Mouse (Mus musculus) megakaryocyte-erythroid progenitor cell, adult 5-6 weeks (primary cell): ENCODE data around the gene P2rx7. TPM values are rescaled to one million over a fixed set of nuclear protein-coding genes. Genes with fewer than 3 reads are reported as not detected.
"Not testable (repeated sequence)": the region's sequence is repeated elsewhere in the genome, so short reads cannot be mapped to it uniquely, and the experiment has no call there.

Experiments
- ATAC-seq: replicated peaks from 2 replicates; pipeline ENCODE4 v1.8.0; 2016; ENCODE audit warnings: mild to moderate bottlenecking, inconsistent platforms; ENCODE audit not compliant: severe bottlenecking, poor library complexity, low FRiP score, low TSS enrichment
- total RNA-seq, 2 experiments: library from RNA; stranded (forward) in 1 of 2; stranded (reverse) in 1 of 2; fragments of 200-1000, 215-1000 nt in 1 of 2; fragments of >200 nt in 1 of 2; fragmentation: Nextera tagmentation in 1 of 2; gene quantifications; 2 replicates each; pipeline ENCODE4 v1.2.3; 2014 to 2017

P2rx7 gene
- total RNA-seq, 2 experiments from 2014 or later: 1.2 to 2.9 TPM

GRCm38 (mm10) chr5:122644111-122644607 lies 448 bp downstream of the P2rx7 start:
- ATAC-seq: peak; percentile 85

- peak; percentile 31; the same call in 1 of the 2 replicates for ATAC-seq
Observed at GRCm38 (mm10) chr5:122645290-122645689, 1.6 kb downstream of the P2rx7 start.

GRCm38 (mm10) chr5:122646050-122646449 lies 2.3 kb downstream of the P2rx7 start:
- ATAC-seq: no peak

GRCm38 (mm10) chr5:122647256-122647924 lies 3.7 kb downstream of the P2rx7 start:
- no peak for ATAC-seq

GRCm38 (mm10) chr5:122647952-122648374 lies 4.3 kb downstream of the P2rx7 start:
- ATAC-seq: not testable (repeated sequence)

GRCm38 (mm10) chr5:122649264-122649663 lies 5.6 kb downstream of the P2rx7 start:
- no peak for ATAC-seq

GRCm38 (mm10) chr5:122650100-122650499 lies 6.4 kb downstream of the P2rx7 start:
- no peak for ATAC-seq

- ATAC-seq: peak; percentile 90
Observed at GRCm38 (mm10) chr5:122652506-122652905, 8.8 kb downstream of the P2rx7 start.

GRCm38 (mm10) chr5:122653112-122653445 lies 9.4 kb downstream of the P2rx7 start:
- no peak for ATAC-seq

GRCm38 (mm10) chr5:122653446-122654267 lies 9.9 kb downstream of the P2rx7 start:
- ATAC-seq: no peak

GRCm38 (mm10) chr5:122654268-122654573 lies 10.5 kb downstream of the P2rx7 start:
- no peak for ATAC-seq

GRCm38 (mm10) chr5:122656808-122657207 lies 13.1 kb downstream of the P2rx7 start:
- ATAC-seq: no peak

GRCm38 (mm10) chr5:122662501-122662900 lies 18.8 kb downstream of the P2rx7 start:
- ATAC-seq: no peak

- no peak for ATAC-seq
Observed at GRCm38 (mm10) chr5:122665036-122665435, 21.3 kb downstream of the P2rx7 start.

GRCm38 (mm10) chr5:122668981-122669897 lies 25.5 kb downstream of the P2rx7 start:
- ATAC-seq: no peak

GRCm38 (mm10) chr5:122671641-122672040 lies 27.9 kb downstream of the P2rx7 start:
- ATAC-seq: not testable (repeated sequence)

GRCm38 (mm10) chr5:122672298-122672697 lies 28.6 kb downstream of the P2rx7 start:
- no peak for ATAC-seq

- no peak for ATAC-seq
Observed at GRCm38 (mm10) chr5:122676002-122676401, 32.3 kb downstream of the P2rx7 start.

GRCm38 (mm10) chr5:122677983-122678382 lies 34.3 kb downstream of the P2rx7 start:
- no peak for ATAC-seq

- ATAC-seq: no peak
Observed at GRCm38 (mm10) chr5:122679881-122680280, 36.2 kb downstream of the P2rx7 start.
